Mouse (Mus musculus): ENCODE data around the gene Ptgfrn.

DNA sequence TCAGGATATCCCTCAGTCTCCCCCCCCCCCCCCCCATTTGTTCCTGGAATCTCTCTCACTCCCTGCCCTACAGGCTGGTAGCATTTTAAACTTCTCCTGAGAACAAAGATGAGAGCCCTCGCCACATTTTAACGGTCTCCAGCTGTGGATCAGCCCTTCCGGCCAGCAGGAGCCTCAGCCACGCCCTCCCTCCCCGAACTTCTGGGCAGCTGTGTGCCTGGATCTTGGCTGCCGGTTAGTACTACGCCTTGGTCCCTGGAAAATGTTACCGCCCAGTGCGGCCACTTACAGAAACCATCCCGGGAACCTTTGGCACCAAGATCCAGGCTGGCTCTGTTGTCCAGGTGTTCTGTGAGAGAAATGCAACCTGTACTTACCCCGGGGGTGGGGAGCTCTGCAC, 20.4 kb upstream of the Ptgfrn start:
- TF ChIP-seq CTCF (IDR thresholded peaks at IDR 0.05; ENCODE audit: borderline replicate concordance, insufficient read depth, low read depth, low read length) (no peak), POLR2A (IDR thresholded peaks at IDR 0.05; ENCODE audit: borderline replicate concordance, insufficient read depth, low read length) (no peak)

All from cerebellum, adult 2 months (tissue).